Mouse (Mus musculus) lung, postnatal 10 days (tissue): ENCODE data around the gene Gng7.
"Not testable (repeated sequence)": the region's sequence is repeated elsewhere in the genome, so short reads cannot be mapped to it uniquely, and the experiment has no call there.

Source experiments
- DNase-seq: peaks from one replicate; pipeline ENCODE4 v3.0.0; 2021

Gene Gng7

GRCm38 (mm10) chr10:81014393-81015384 is at the start of gene Gng7:
Gene Gng7 (minus strand): TSS chr10:81014945.
- DNase-seq = peak; percentile 98

GRCm38 (mm10) chr10:81064519-81064918 is 49.8 kb upstream of the Gng7 start:
- not testable (repeated sequence) for DNase-seq

DNA sequence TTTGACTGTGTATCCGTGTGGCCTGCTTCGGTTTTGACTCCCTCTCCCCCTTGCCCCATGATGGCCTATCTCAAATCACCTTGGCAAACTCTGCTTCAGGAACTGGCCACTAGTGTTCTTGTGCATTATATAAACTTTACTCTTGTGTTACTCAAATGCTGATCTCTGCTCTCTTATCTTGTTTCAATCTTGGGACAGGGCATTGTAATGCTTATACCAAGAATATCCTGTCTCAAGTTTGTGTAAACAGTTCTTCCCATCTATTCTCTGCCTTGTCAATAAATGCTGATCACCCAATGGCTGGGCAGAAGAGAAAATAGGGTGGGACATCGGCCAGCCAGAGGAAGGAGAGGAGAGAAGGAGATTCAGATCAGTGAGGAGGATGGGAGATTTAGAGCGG is 48.0 kb upstream of the Gng7 start:
- DNase-seq = peak; percentile 42

- DNase-seq = peak; percentile 100
Measured at GRCm38 (mm10) chr10:81059603-81060543, 45.1 kb upstream of the Gng7 start, which contains the start of gene Sgta. Gene Sgta (minus strand): TSS chr10:81060181.

- DNase-seq = no peak
Measured at GRCm38 (mm10) chr10:81058896-81059295, 44.2 kb upstream of the Gng7 start.

- DNase-seq = no peak
Measured at GRCm38 (mm10) chr10:81057406-81058130, 42.8 kb upstream of the Gng7 start.

- DNase-seq = not testable (repeated sequence)
Measured at GRCm38 (mm10) chr10:81055802-81056340, 41.1 kb upstream of the Gng7 start.

- no peak for DNase-seq
Measured at GRCm38 (mm10) chr10:81055169-81055568, 40.4 kb upstream of the Gng7 start.

DNA sequence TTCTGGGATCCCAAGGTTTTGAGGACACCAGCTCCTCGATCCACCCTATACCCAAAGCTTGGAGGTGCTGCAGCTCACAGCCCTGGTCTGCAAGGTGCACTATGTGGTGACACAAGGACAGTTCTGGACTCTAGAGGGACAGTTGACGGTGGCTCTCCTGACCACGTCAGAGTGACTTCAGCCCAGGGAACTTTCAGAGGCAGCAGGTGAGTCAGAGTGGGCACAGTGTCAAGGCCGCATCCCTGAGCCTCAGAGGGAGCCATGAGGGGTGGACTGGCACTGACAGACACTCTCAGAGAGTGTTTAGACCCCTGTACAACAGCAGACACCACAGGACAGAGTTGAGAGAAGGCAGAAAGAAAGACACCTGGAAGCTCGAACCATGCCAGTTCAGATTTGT is 37.8 kb upstream of the Gng7 start:
- no peak for DNase-seq

DNA sequence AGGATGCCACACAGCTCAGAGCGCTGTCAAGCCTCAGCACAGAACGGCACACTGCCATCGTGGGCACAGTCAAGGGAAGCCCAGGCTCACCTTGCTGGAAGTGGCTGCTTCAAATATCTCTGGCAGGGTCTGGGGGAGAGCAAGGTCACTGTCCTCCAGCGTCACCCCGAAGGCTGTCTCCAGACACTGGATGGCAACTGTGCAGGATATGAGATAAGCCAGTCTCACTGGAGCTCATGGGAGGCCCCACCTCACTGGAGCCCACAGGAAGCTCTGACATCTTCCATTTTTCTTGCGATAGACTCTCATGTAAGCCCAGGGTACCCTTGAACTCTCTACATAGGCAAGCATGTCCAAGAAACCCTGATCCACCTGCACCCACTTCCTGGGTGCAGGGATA is 36.4 kb upstream of the Gng7 start:
- no peak for DNase-seq

- peak; percentile 26 for DNase-seq
Measured at GRCm38 (mm10) chr10:81050645-81051044, 35.9 kb upstream of the Gng7 start.

DNA sequence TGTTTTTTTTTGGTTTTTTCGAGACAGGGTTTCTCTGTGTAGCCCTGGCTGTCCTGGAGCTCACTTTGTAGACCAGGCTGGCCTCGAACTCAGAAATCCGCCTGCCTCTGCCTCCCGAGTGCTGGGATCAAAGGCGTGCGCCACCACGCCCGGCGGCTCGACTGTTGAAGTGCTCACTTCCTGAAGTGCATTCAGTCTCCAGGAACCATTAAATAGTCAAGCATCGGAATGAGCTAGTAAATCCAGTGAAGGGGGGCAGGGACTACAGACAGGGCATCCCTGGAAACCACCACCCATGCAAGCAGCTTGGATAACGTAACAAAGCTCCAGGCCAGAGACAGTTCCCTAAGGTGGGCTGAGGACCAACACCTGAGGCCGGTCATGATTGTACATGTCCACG is 30.5 kb upstream of the Gng7 start:
- not testable (repeated sequence) for DNase-seq

GRCm38 (mm10) chr10:81041458-81042175 is 26.9 kb upstream of the Gng7 start:
- DNase-seq = peak; percentile 80

DNA sequence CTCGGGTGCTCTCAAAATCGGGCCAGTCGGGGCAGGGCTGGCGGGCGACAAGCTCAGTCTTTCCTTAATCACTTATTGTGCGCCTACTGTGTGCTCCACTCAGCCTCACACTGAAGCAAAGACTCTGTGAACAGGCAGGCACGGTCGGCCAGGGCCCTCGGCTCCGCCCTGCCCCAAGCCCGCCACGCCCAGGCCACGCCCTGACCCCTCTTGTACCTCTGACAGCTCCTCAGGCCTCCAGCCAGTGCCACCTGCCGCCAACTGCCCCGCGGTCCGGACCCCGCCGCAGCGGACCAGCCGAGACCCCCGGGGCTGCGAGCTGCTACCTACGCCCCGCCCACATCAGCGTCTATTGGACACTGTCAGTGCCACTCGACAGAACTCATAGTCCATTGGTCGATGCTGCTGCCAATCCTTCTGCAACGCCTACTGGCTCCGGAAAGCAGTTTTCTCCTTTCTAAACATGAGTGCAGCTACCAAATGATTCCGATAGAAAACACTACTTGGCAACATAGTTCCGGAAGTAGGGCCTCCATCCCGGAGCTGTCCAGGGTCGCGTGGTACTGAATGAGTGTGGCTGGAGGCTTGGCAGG is 22.3 kb upstream of the Gng7 start, which contains the start of gene Slc39a3:
Slc39a3 (minus strand) TSS at position 439 of the 593 bp plus-strand sequence.
- DNase-seq = peak; percentile 99

- DNase-seq = peak; percentile 55
Measured at GRCm38 (mm10) chr10:81036251-81036650, 21.5 kb upstream of the Gng7 start.

DNA sequence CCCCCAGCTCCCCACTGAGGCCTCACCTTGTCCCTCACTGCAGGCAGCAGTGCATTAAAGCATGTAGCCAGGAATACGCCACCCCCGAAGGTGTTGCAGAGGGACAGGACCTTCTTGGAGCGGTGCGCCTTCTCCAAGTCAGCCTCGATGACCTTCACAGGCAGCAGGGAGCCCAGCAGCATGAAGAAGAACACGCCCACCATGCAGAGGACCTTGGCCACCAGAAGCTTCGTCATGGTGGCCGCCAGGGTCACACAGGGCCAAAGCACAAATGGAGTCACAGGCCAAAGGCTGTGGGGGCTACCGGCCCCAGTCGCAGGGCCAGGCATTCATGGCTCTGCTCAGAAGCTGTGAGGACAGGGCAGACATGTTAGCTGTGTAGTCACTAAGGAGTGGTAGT is 18.8 kb upstream of the Gng7 start:
- no peak for DNase-seq

DNA sequence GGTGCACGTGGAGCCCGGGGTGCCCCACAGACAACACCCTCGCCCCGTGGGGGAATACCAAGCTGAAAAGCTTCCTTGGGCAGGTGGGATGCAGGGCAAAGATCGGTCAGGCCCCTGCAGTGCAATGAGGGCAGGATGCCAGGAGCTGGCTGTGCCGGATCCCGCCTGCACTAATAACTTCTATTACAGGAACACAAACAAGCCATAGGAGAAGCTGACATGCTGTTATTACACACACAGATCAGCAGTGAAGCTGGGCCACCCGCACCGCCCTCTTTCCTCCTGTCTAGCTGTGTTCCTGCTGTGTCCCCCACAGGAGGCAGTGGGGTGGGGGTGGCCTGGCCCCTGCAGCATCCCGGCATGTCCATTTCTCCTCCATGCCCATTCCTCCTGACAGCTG is 14.3 kb upstream of the Gng7 start:
- DNase-seq = no peak

- DNase-seq = no peak
Measured at GRCm38 (mm10) chr10:81028219-81028618, 13.5 kb upstream of the Gng7 start.

DNA sequence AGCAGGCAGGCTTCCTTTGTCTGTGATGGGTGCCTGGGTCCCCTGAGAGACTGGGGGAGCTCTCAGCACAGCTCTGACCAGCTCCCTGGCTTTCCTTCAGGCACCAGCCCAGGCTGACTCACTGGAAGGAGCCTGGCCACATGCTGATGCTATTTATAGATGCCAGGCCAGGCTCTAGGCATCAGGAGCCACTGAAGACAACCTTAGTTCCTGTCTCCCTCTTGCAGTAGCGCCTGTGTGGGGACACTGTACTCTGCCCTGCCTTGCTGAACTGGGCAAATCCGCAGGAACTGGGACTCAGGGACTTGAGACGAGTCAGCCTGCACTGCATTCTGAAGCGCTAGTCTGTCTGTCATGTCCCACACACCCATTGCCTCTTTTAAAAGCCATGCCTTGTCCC is 12.6 kb upstream of the Gng7 start:
- DNase-seq = no peak

DNA sequence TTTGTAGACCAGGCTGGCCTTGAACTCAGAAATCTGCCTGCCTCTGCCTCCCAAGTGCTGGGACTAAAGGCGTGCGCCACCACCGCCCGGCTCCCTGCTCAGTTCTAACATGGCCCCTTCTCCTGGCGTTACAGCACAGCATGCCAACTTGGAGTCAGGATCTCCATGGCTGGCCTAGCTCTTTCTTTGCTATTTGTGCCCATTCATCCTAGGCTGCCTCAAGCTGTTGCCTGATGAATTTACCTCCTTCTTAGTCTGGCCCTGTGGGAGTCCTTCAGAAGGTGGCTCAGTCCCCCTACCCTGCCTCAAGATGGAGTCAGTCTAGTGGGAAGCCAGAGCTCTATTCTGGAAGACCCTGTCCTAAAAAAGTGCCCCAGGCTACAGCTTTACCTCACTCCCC is 12.1 kb upstream of the Gng7 start:
- DNase-seq = no peak

DNA sequence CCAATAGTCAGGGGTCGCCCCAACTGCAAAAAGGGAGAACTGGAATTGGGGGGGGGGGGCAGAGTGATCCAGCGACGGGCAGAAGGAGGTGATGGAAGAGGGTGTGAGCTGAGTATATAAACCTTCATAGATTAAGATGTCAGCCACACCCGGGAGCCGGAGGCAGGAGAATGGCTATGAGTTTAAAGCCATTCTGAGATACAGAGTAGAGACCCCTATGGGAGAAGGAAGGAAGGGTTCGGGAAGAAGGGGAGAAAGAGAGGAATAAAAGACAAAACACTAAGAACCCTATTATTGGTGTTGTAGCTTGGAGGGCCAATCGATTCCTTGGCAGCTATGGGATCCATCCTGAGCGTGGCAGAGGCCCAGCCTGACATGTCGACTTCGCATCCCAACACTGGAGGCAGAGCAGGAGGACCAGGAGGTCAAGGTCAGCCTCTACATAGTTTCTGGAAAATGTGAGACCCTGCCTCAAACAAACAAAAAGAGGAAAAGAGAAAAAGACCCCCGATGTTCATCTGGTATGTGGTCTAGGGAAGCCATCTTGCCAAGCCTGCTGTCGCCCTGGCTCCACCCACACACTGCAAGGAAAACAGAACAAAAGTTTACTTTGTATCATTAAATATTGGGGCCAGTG is 11.0 kb upstream of the Gng7 start, which contains the start of gene Diras1:
Diras1 (minus strand) TSS at position 24 of the 637 bp plus-strand sequence.
- DNase-seq = no peak
